Mouse (Mus musculus): Measurements from ENCODE around the gene Sox2. TPM values are rescaled to one million over a fixed set of nuclear protein-coding genes. Genes with fewer than 3 reads are reported as not detected.

Sox2 gene
- polyA plus RNA-seq, 3 experiments from 2014 or later, result not detected

- no peak for ATAC-seq
Measured at GRCm38 (mm10) chr3:34660542-34661290, 10.5 kb downstream of the Sox2 start.

- ATAC-seq, result no peak
Measured at GRCm38 (mm10) chr3:34661341-34662007, 11.3 kb downstream of the Sox2 start.

GRCm38 (mm10) chr3:34662008-34662711 is 12.0 kb downstream of the Sox2 start:
- ATAC-seq, result no peak

GRCm38 (mm10) chr3:34662712-34663655 is 12.8 kb downstream of the Sox2 start:
- no peak for ATAC-seq

GRCm38 (mm10) chr3:34663701-34664635 is 13.8 kb downstream of the Sox2 start:
- ATAC-seq, result no peak

- no peak for ATAC-seq
Measured at GRCm38 (mm10) chr3:34664636-34665531, 14.7 kb downstream of the Sox2 start.

- ATAC-seq, result no peak
Measured at GRCm38 (mm10) chr3:34665751-34666665, 15.8 kb downstream of the Sox2 start.

- no peak for ATAC-seq
Measured at GRCm38 (mm10) chr3:34667180-34667579, 17.0 kb downstream of the Sox2 start.

GRCm38 (mm10) chr3:34667881-34668817 is 17.9 kb downstream of the Sox2 start:
- no peak for ATAC-seq

- no peak for ATAC-seq
Measured at GRCm38 (mm10) chr3:34671024-34671660, 20.9 kb downstream of the Sox2 start.

GRCm38 (mm10) chr3:34678840-34679239 is 28.6 kb downstream of the Sox2 start:
- no peak for ATAC-seq

GRCm38 (mm10) chr3:34679439-34679838 is 29.2 kb downstream of the Sox2 start:
- ATAC-seq, result no peak

- ATAC-seq, result no peak
Measured at GRCm38 (mm10) chr3:34679921-34680320, 29.7 kb downstream of the Sox2 start.

GRCm38 (mm10) chr3:34688072-34688471 is 37.9 kb downstream of the Sox2 start:
- no peak for ATAC-seq

- no peak for ATAC-seq
Measured at GRCm38 (mm10) chr3:34691703-34692393, 41.6 kb downstream of the Sox2 start.

- ATAC-seq, result no peak
Measured at GRCm38 (mm10) chr3:34692394-34692745, 42.2 kb downstream of the Sox2 start.
